Mouse (Mus musculus): ENCODE results near the gene Lct. TPM values are rescaled to one million over a fixed set of nuclear protein-coding genes. Genes with fewer than 3 reads are reported as not detected.
"Not testable (repeated sequence)": the region's sequence is repeated elsewhere in the genome, so short reads cannot be mapped to it uniquely, and the experiment has no call there.

Gene Lct
- polyA plus RNA-seq, 1 experiment from 2014 or later = 0.40 TPM

DNA sequence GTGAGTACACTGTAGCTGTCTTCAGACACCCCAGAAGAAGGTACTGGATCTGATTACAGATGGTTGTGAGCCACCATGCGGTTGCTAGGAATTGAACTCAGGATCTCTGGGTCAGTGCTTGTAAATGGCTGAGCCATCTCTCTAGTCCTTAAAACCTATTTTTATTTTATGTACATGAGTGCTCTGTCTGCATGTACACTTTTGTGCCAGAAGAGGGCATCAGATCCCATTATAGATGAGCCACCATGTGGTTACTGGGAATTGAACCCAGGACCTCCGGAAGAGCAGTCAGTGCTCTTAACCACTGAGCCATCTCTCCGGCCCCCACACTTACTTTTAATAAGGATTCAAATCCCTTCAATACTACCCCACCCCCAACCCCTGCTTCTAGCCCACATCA lies 45.2 kb downstream of the Lct start:
- H3K4me2 ChIP-seq (ENCODE audit: low read depth) = no peak overlapping the region
- no peak overlapping the region for H3K9ac ChIP-seq (ENCODE audit: low read length)
- ATAC-seq (ENCODE audit: insufficient read depth, low FRiP score, low TSS enrichment) = no peak
- H3K27ac ChIP-seq (ENCODE audit: low read depth, low read length) = no peak overlapping the region
- H3K36me3 ChIP-seq (ENCODE audit: control insufficient read depth, insufficient read depth, low read length) = peaks cover 6% of the 10 kb centered on the region; the same call in 1 of the 2 replicates
- no peaks in the 10 kb centered on the region for H3K9me3 ChIP-seq (ENCODE audit: control insufficient read depth, low read length)
- DNase-seq (ENCODE audit: low spot score) = no peak
- H3K27me3 ChIP-seq (ENCODE audit: control insufficient read depth, insufficient read depth, low read length) = no peaks in the 10 kb centered on the region
- no peaks in the 10 kb centered on the region for H3K4me1 ChIP-seq (ENCODE audit: control insufficient read depth, insufficient read depth, low read length)
- H3K4me3 ChIP-seq (ENCODE audit: low read depth, low read length) = no peak overlapping the region
- 95% methylated on average over 3 of the region's 3 CpGs for WGBS

DNA sequence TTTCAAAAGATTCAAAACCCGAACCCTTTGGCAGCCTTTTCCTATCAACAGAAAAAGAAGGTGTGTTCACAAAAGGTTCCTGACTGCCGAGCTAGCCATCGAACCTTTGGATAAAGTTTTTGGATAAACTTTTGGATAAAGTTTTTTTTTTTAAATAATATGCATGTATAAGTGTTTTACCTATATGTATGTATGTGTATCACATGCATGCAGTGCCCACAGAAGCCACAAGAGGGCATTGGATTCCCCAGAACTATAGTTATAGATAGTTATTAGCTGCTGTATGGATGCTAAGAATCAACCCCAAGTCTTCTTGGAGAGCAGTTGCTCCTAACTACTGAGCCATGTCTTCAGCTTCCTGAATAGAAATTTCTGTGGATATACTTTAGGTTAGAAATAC lies 46.4 kb downstream of the Lct start:
- H3K4me3 ChIP-seq (ENCODE audit: low read depth, low read length) = no peak overlapping the region
- no peak overlapping the region for H3K27ac ChIP-seq (ENCODE audit: low read depth, low read length)
- H3K9me3 ChIP-seq (ENCODE audit: control insufficient read depth, low read length) = no peaks in the 10 kb centered on the region
- peaks cover 6% of the 10 kb centered on the region; the same call in 1 of the 2 replicates for H3K36me3 ChIP-seq (ENCODE audit: control insufficient read depth, insufficient read depth, low read length)
- H3K27me3 ChIP-seq (ENCODE audit: control insufficient read depth, insufficient read depth, low read length) = no peaks in the 10 kb centered on the region
- H3K4me2 ChIP-seq (ENCODE audit: low read depth) = no peak overlapping the region
- WGBS = 96% methylated on average over 3 of the region's 3 CpGs
- DNase-seq (ENCODE audit: low spot score) (no peak), ATAC-seq (ENCODE audit: insufficient read depth, low FRiP score, low TSS enrichment) (no peak)
- no peaks in the 10 kb centered on the region for H3K4me1 ChIP-seq (ENCODE audit: control insufficient read depth, insufficient read depth, low read length)
- no peak overlapping the region for H3K9ac ChIP-seq (ENCODE audit: low read length)

DNA sequence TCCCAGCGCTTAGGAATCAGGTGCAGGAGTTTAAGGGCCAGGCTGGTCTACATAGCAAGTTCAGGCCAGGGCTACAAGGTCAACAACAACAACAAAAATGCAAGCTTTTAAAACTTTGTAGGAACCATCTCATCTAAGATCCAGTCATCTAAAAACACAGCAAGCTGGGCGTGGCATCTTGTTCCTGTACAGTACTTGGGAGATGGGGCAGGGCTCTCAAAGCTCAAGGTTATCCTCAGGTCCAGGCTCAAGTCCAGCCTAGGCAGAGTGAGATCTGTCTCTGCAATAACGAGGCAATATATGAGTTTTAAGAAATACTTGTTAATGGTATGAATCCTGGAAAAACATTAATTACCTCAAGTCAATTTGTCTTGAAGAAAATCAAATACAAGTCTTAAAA lies 49.6 kb downstream of the Lct start:
- Histone ChIP-seq H3K27ac (ENCODE audit: low read depth, low read length) (no peak overlapping the region), H3K9ac (ENCODE audit: low read length) (no peak overlapping the region), H3K4me3 (ENCODE audit: low read depth, low read length) (no peak overlapping the region), H3K4me2 (ENCODE audit: low read depth) (no peak overlapping the region), H3K27me3 (ENCODE audit: control insufficient read depth, insufficient read depth, low read length) (no peaks in the 10 kb centered on the region), H3K9me3 (ENCODE audit: control insufficient read depth, low read length) (no peaks in the 10 kb centered on the region), H3K36me3 (ENCODE audit: control insufficient read depth, insufficient read depth, low read length) (peaks cover 8% of the 10 kb centered on the region; the same call in 1 of the 2 replicates), H3K4me1 (ENCODE audit: control insufficient read depth, insufficient read depth, low read length) (no peaks in the 10 kb centered on the region)
- DNase-seq (ENCODE audit: low spot score) (no peak), ATAC-seq (ENCODE audit: insufficient read depth, low FRiP score, low TSS enrichment) (no peak)
- WGBS = 94% methylated on average over 3 of the region's 3 CpGs

DNA sequence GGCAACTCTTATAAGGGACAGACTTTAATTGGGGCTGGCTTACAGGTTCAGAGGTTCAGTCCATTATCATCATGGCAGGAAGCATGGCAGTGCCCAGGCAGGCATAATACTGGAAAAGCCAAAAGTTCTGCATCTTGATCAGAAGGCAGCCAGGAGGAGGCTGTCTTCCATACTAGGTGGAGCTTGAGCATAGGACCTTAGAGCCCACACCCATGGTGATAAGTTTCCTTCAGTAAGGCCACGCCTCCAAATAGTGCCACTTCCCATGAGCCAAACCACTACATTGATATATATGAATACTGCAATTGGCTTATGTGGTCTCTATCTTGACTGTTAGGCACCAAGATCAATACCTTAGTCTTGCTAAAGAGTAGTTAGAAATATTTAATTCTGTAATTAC lies 52.2 kb downstream of the Lct start:
- H3K9me3 ChIP-seq (ENCODE audit: control insufficient read depth, low read length) = no peaks in the 10 kb centered on the region
- H3K27me3 ChIP-seq (ENCODE audit: control insufficient read depth, insufficient read depth, low read length) = no peaks in the 10 kb centered on the region
- 92% methylated on average over 1 of the region's 1 CpGs for WGBS
- H3K36me3 ChIP-seq (ENCODE audit: control insufficient read depth, insufficient read depth, low read length) = peaks cover 11% of the 10 kb centered on the region; the same call in 1 of the 2 replicates
- H3K9ac ChIP-seq (ENCODE audit: low read length) = no peak overlapping the region
- H3K4me3 ChIP-seq (ENCODE audit: low read depth, low read length) = no peak overlapping the region
- H3K4me1 ChIP-seq (ENCODE audit: control insufficient read depth, insufficient read depth, low read length) = no peaks in the 10 kb centered on the region
- no peak overlapping the region for H3K4me2 ChIP-seq (ENCODE audit: low read depth)
- no peak overlapping the region for H3K27ac ChIP-seq (ENCODE audit: low read depth, low read length)
- DNase-seq (ENCODE audit: low spot score) (no peak), ATAC-seq (ENCODE audit: insufficient read depth, low FRiP score, low TSS enrichment) (no peak)

DNA sequence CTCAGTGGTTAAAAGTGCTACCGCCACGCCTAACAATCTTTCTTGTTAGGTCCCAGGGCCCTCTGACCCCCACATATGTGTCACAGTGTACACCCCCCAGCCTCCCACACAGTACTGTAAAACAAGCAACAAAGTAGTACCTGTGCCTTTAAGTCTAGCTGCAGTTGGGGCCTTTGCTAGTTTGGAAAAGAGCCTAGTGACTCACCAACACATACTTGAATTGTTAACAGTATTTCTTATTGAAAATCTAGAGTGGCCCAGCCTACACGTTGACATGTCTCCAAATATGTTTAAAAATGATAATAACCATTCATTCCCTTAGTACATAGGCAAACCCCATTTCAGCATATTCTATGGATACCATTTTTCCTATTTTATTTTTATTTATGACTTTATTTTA lies 57.4 kb downstream of the Lct start:
- Histone ChIP-seq H3K27ac (ENCODE audit: low read depth, low read length) (no peak overlapping the region), H3K4me1 (ENCODE audit: control insufficient read depth, insufficient read depth, low read length) (no peaks in the 10 kb centered on the region), H3K4me3 (ENCODE audit: low read depth, low read length) (no peak overlapping the region), H3K27me3 (ENCODE audit: control insufficient read depth, insufficient read depth, low read length) (no peaks in the 10 kb centered on the region), H3K9me3 (ENCODE audit: control insufficient read depth, low read length) (no peaks in the 10 kb centered on the region), H3K36me3 (ENCODE audit: control insufficient read depth, insufficient read depth, low read length) (peaks cover 15% of the 10 kb centered on the region), H3K9ac (ENCODE audit: low read length) (no peak overlapping the region), H3K4me2 (ENCODE audit: low read depth) (no peak overlapping the region)
- DNase-seq (ENCODE audit: low spot score) (no peak), ATAC-seq (ENCODE audit: insufficient read depth, low FRiP score, low TSS enrichment) (no peak)
- WGBS = 97% methylated on average over 3 of the region's 3 CpGs

- not testable (repeated sequence) for H3K4me1 ChIP-seq (ENCODE audit: control insufficient read depth, insufficient read depth, low read length); H3K4me3 ChIP-seq (ENCODE audit: low read depth, low read length); H3K27ac ChIP-seq (ENCODE audit: low read depth, low read length); ATAC-seq (ENCODE audit: insufficient read depth, low FRiP score, low TSS enrichment); DNase-seq (ENCODE audit: low spot score); H3K9ac ChIP-seq (ENCODE audit: low read length); H3K9me3 ChIP-seq (ENCODE audit: control insufficient read depth, low read length); H3K27me3 ChIP-seq (ENCODE audit: control insufficient read depth, insufficient read depth, low read length); H3K4me2 ChIP-seq (ENCODE audit: low read depth)
- peaks cover 11% of the 10 kb centered on the region for H3K36me3 ChIP-seq (ENCODE audit: control insufficient read depth, insufficient read depth, low read length)
- 83% methylated on average over 7 of the region's 7 CpGs for WGBS
Measured at GRCm38 (mm10) chr1:128267061-128267460, 61.1 kb downstream of the Lct start.

DNA sequence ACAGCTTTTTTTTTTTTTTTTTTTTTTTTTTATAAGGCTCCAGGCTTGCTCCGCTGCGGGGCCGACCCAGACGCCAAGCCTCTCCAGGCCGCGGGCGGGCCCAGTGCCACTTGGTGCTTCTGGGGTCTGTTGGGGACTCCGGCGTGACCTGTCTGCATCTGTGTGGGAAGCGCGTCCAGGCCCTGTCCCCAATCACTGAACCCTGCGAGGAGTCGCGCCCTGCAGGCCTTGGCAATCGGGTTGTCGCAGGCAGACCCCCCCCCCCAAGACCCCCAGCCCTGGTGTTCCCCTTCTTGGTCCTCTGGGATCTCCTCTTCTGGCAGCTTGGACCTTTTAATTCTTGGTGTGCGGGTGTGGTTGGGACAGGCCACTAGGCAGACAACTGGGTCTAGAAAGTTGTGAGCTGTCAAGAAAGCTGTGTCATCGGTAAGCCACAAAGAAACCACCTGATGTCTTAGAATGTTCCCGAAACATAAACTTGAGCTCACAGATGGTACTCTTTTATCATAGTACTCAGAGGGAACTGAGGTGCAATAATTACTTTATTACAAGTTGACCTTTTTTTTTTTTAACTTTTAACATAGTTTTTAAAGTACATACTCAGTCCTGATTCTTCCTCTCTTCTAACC lies 83.3 kb downstream of the Lct start:
- H3K27ac ChIP-seq (ENCODE audit: low read depth, low read length) = peak overlapping the region; percentile 80
- 3% methylated on average over 19 of the region's 19 CpGs for WGBS
- DNase-seq (ENCODE audit: low spot score) (no peak), ATAC-seq (ENCODE audit: insufficient read depth, low FRiP score, low TSS enrichment) (peak; percentile 54)
- no peaks in the 10 kb centered on the region for H3K36me3 ChIP-seq (ENCODE audit: control insufficient read depth, insufficient read depth, low read length)
- H3K27me3 ChIP-seq (ENCODE audit: control insufficient read depth, insufficient read depth, low read length) = no peaks in the 10 kb centered on the region
- 0 out of 2 replicates have a peak, but pooled peaks cover 3% of the 10 kb centered on the region for H3K4me1 ChIP-seq (ENCODE audit: control insufficient read depth, insufficient read depth, low read length)
- peak overlapping the region; percentile 67 for H3K4me2 ChIP-seq (ENCODE audit: low read depth)
- H3K9ac ChIP-seq (ENCODE audit: low read length) = peak overlapping the region; percentile 82
- no peaks in the 10 kb centered on the region for H3K9me3 ChIP-seq (ENCODE audit: control insufficient read depth, low read length)
- peak overlapping the region; percentile 69 for H3K4me3 ChIP-seq (ENCODE audit: low read depth, low read length)

GRCm38 (mm10) chr1:128243996-128244726 lies 84.0 kb downstream of the Lct start:
- Histone ChIP-seq H3K27me3 (ENCODE audit: control insufficient read depth, insufficient read depth, low read length) (no peaks in the 10 kb centered on the region), H3K27ac (ENCODE audit: low read depth, low read length) (peak overlapping the region; percentile 80), H3K9ac (ENCODE audit: low read length) (peak overlapping the region; percentile 82), H3K36me3 (ENCODE audit: control insufficient read depth, insufficient read depth, low read length) (no peaks in the 10 kb centered on the region), H3K4me1 (ENCODE audit: control insufficient read depth, insufficient read depth, low read length) (0 out of 2 replicates have a peak, but pooled peaks cover 3% of the 10 kb centered on the region), H3K4me3 (ENCODE audit: low read depth, low read length) (peak overlapping the region; percentile 69), H3K4me2 (ENCODE audit: low read depth) (peak overlapping the region; percentile 67), H3K9me3 (ENCODE audit: control insufficient read depth, low read length) (no peaks in the 10 kb centered on the region)
- DNase-seq (ENCODE audit: low spot score) = peak; percentile 98
- under 1% methylated on average over 69 of the region's 71 CpGs for WGBS
- ATAC-seq (ENCODE audit: insufficient read depth, low FRiP score, low TSS enrichment) = peak; percentile 96

DNA sequence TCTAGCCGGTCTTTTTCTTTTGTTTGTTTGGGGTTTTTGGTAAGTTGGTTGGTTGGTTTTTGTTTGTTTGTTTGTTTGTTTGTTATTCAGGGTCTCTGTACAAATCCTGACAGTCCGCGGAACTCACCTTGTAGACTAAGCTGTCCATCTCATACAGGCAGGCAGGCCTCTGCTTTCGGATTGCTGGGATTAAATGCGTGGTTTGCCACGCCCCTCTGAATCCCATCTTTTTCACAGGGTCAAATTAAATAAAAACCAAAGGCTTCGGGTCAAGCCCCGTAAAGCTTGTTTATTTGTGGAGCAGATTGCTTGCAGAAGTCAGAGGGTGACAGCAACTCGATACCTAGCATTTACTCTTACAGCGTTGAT lies 84.5 kb downstream of the Lct start, which contains the start of gene Ubxn4:
Gene Ubxn4 (plus strand): TSS at position 338 of the 369 bp plus-strand sequence.
- WGBS = 14% methylated on average over 10 of the region's 10 CpGs
- Histone ChIP-seq H3K4me3 (ENCODE audit: low read depth, low read length) (peak within 1 kb of the TSS; percentile 69), H3K9me3 (ENCODE audit: control insufficient read depth, low read length) (no peaks in the 10 kb centered on the region), H3K27ac (ENCODE audit: low read depth, low read length) (peak within 1 kb of the TSS; percentile 80), H3K27me3 (ENCODE audit: control insufficient read depth, insufficient read depth, low read length) (no peaks in the 10 kb centered on the region), H3K4me2 (ENCODE audit: low read depth) (peak within 1 kb of the TSS; percentile 67), H3K4me1 (ENCODE audit: control insufficient read depth, insufficient read depth, low read length) (0 out of 2 replicates have a peak, but pooled peaks cover 3% of the 10 kb centered on the region), H3K9ac (ENCODE audit: low read length) (peak within 1 kb of the TSS; percentile 82), H3K36me3 (ENCODE audit: control insufficient read depth, insufficient read depth, low read length) (no peaks in the 10 kb centered on the region)
- DNase-seq (ENCODE audit: low spot score) = no peak
- peak; percentile 36 for ATAC-seq (ENCODE audit: insufficient read depth, low FRiP score, low TSS enrichment)

All from neural tube, embryonic 11.5 days (tissue).